Mouse (Mus musculus): ENCODE measurements around the gene B4gat1. TPM values are rescaled to one million over a fixed set of nuclear protein-coding genes. Genes with fewer than 3 reads are reported as not detected.
A peak's percentile ranks its signal among the peaks of the same experiment; 100 is the strongest.

Gene B4gat1
- polyA plus RNA-seq, 1 experiment from 2014 or later, result 47.9 TPM

DNA sequence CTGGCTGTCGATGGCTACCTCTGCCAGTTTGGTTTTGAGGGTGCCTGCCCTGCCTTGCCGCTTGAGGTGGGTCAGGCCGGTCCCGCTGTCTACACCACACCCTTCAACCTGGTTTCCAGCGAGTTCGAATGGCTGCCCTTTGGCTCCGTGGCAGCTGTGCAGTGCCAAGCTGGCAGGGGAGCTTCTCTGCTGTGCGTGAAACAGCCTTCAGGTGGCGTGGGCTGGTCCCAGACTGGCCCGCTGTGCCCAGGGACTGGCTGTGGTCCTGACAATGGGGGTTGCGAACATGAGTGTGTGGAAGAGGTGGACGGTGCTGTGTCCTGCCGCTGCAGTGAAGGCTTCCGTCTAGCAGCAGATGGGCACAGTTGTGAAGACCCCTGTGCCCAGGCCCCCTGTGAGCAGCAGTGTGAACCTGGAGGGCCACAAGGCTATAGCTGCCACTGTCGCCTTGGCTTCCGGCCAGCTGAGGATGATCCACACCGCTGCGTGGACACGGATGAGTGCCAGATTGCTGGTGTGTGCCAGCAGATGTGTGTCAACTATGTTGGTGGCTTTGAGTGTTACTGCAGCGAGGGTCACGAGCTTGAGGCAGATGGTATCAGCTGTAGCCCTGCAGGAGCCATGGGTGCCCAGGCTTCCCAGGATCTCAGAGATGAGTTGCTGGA, 30.1 kb downstream of the B4gat1 start:
- Histone ChIP-seq H3K4me3 (ENCODE audit: low read depth, low read length) (peak overlapping the region; percentile 62), H3K9ac (peak overlapping the region; percentile 76), H3K27ac (ENCODE audit: low read depth) (peak overlapping the region; percentile 95; the same call in 1 of the 2 replicates), H3K36me3 (ENCODE audit: insufficient read depth) (no peaks in the 10 kb centered on the region), H3K9me3 (ENCODE audit: low read depth, low read length) (no peaks in the 10 kb centered on the region), H3K27me3 (ENCODE audit: insufficient read depth, low read length) (peaks cover 32% of the 10 kb centered on the region; the same call in 1 of the 2 replicates), H3K4me1 (ENCODE audit: insufficient read depth) (peaks cover 27% of the 10 kb centered on the region), H3K4me2 (peak overlapping the region; percentile 77)
- ATAC-seq (ENCODE audit: insufficient read depth) (no peak), DNase-seq (peak; percentile 41)
- 22% methylated on average over 21 of the region's 21 CpGs for WGBS
- peak; percentile 33; the same call in 1 of the 2 replicates for TF ChIP-seq CTCF (IDR thresholded peaks at IDR 0.05; ENCODE audit: low read depth)

- Histone ChIP-seq H3K27me3 (ENCODE audit: insufficient read depth, low read length) (peaks cover 32% of the 10 kb centered on the region; the same call in 1 of the 2 replicates), H3K4me1 (ENCODE audit: insufficient read depth) (peaks cover 27% of the 10 kb centered on the region), H3K9me3 (ENCODE audit: low read depth, low read length) (no peaks in the 10 kb centered on the region), H3K36me3 (ENCODE audit: insufficient read depth) (no peaks in the 10 kb centered on the region), H3K4me2 (peak overlapping the region; percentile 77), H3K9ac (peak overlapping the region; percentile 76), H3K4me3 (ENCODE audit: low read depth, low read length) (peak overlapping the region; percentile 62), H3K27ac (ENCODE audit: low read depth) (no peak overlapping the region)
- ATAC-seq (ENCODE audit: insufficient read depth) (no peak), DNase-seq (no peak)
- WGBS, result 71% methylated on average over 5 of the region's 5 CpGs
- no peak for TF ChIP-seq CTCF (IDR thresholded peaks at IDR 0.05; ENCODE audit: low read depth)
Observed at GRCm38 (mm10) chr19:5069486-5069885, 30.9 kb downstream of the B4gat1 start.

DNA sequence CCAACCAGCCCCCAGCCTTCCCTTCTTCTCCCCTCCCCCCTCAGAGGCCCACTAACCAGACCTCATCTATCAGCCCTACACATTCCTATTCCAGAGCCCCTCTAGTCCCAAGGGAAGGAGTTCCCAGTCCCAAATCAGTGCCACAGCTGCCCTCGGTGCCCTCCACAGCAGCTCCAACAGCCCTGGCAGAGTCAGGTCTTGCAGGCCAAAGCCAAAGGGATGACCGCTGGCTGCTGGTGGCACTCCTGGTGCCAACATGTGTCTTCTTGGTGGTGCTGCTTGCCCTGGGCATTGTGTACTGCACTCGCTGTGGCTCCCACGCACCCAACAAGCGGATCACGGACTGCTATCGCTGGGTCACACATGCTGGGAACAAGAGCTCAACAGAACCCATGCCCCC, 31.4 kb downstream of the B4gat1 start:
- 74% methylated on average over 7 of the region's 7 CpGs for WGBS
- Histone ChIP-seq H3K9me3 (ENCODE audit: low read depth, low read length) (no peaks in the 10 kb centered on the region), H3K4me1 (ENCODE audit: insufficient read depth) (peaks cover 24% of the 10 kb centered on the region), H3K4me2 (peak overlapping the region; percentile 77), H3K27me3 (ENCODE audit: insufficient read depth, low read length) (peaks cover 32% of the 10 kb centered on the region; the same call in 1 of the 2 replicates), H3K36me3 (ENCODE audit: insufficient read depth) (no peaks in the 10 kb centered on the region), H3K4me3 (ENCODE audit: low read depth, low read length) (peak overlapping the region; percentile 62), H3K27ac (ENCODE audit: low read depth) (peak overlapping the region; percentile 5; the same call in 1 of the 2 replicates), H3K9ac (peak overlapping the region; percentile 57)
- no peak for DNase-seq
- ATAC-seq (ENCODE audit: insufficient read depth), result no peak
- TF ChIP-seq CTCF (IDR thresholded peaks at IDR 0.05; ENCODE audit: low read depth), result no peak

- DNase-seq, result no peak
- Histone ChIP-seq H3K4me1 (ENCODE audit: insufficient read depth) (peaks cover 18% of the 10 kb centered on the region), H3K4me2 (peak overlapping the region; percentile 77), H3K36me3 (ENCODE audit: insufficient read depth) (no peaks in the 10 kb centered on the region), H3K4me3 (ENCODE audit: low read depth, low read length) (peak overlapping the region; percentile 62), H3K9me3 (ENCODE audit: low read depth, low read length) (no peaks in the 10 kb centered on the region), H3K27me3 (ENCODE audit: insufficient read depth, low read length) (peaks cover 32% of the 10 kb centered on the region; the same call in 1 of the 2 replicates), H3K9ac (peak overlapping the region; percentile 57), H3K27ac (ENCODE audit: low read depth) (peak overlapping the region; percentile 86)
- no peak for ATAC-seq (ENCODE audit: insufficient read depth)
- 5% methylated on average over 11 of the region's 11 CpGs for WGBS
- TF ChIP-seq CTCF (IDR thresholded peaks at IDR 0.05; ENCODE audit: low read depth), result no peak
Observed at GRCm38 (mm10) chr19:5071077-5071476, 32.5 kb downstream of the B4gat1 start.

DNA sequence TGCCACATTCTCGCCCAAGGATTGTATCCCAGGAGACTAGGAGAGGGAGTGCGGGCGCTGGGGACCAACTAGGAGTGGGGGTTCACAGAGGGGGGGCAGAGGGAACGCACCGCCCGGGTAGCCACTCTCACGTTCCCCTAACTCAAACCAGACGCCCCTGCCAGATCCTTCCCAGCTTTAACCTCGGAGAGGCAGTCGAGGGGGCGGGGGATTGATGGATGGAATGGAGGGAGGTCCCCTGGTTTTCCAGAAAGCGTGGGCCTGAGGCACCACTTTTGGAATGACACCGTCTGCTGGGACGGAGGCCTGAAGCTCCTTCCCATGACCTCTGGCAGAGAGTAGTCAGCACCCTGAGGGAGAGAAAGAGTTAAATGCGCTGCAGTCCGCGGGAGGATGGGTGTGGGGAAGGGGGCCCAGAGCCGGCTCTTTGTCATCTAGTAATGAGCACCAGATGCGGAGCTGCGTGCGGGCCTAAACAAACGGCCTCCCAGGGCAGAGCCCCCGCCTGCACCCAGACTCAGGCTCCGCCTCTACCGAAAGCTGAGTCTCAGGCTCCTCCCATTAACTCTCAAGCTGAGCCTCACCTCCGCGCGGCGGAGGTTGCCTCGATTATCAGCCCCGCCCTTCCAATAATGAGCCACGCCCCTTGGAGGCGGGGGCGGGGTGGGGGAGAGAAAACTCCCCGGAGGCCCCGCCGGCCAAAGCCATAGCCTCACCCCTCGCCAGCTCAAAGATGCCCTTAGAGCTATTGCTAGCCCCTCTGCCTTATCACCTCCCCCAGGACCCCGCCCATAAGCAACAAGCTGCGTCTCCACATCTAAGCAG, 33.1 kb downstream of the B4gat1 start:
- peak overlapping the region; percentile 57 for H3K9ac ChIP-seq
- H3K4me1 ChIP-seq (ENCODE audit: insufficient read depth), result peaks cover 16% of the 10 kb centered on the region
- peak; percentile 97 for DNase-seq
- peak; percentile 84 for ATAC-seq (ENCODE audit: insufficient read depth)
- H3K9me3 ChIP-seq (ENCODE audit: low read depth, low read length), result no peaks in the 10 kb centered on the region
- TF ChIP-seq CTCF (IDR thresholded peaks at IDR 0.05; ENCODE audit: low read depth), result no peak
- H3K27ac ChIP-seq (ENCODE audit: low read depth), result peak overlapping the region; percentile 86
- WGBS, result under 1% methylated on average over 40 of the region's 40 CpGs
- peak overlapping the region; percentile 77 for H3K4me2 ChIP-seq
- peaks cover 32% of the 10 kb centered on the region; the same call in 1 of the 2 replicates for H3K27me3 ChIP-seq (ENCODE audit: insufficient read depth, low read length)
- peak overlapping the region; percentile 62 for H3K4me3 ChIP-seq (ENCODE audit: low read depth, low read length)
- H3K36me3 ChIP-seq (ENCODE audit: insufficient read depth), result no peaks in the 10 kb centered on the region

DNA sequence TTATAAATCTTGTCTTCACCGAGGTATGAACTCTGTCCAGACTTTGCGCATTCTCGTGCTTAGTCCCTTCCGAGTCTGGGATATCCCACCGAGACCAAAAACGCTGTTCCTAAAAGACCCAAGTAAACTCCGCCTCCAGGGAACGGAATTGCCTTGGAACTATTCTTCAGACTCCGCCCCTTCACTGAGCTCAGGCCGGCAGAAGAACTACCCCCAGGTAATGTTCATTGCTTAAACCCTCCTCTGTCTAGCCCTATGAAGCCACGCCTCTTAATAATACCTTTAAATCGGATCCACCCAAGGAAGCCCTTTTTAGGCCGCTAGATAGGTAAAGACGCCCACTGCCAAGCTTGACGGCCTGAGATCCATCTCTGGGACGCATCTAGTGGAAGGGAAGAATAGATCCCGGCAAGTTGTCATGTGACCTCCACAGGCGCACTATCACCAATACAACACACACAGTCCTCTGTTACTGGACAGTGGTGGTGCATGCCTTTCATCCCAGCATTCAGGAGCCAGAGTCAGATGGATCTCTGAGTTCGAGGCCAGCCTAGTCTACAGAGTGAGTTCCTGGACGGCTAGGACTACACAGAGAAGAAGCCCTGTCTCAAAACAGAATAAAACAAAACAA, 33.9 kb downstream of the B4gat1 start:
- H3K4me2 ChIP-seq, result peak overlapping the region; percentile 77
- 0 out of 2 replicates have a peak overlapping the region, but pooled peaks have one; percentile 11 for H3K9ac ChIP-seq
- peak; percentile 7 for ATAC-seq (ENCODE audit: insufficient read depth)
- 0 out of 2 replicates have a peak, but pooled peaks have one; percentile 7 for TF ChIP-seq CTCF (IDR thresholded peaks at IDR 0.05; ENCODE audit: low read depth)
- peaks cover 24% of the 10 kb centered on the region; the same call in 1 of the 2 replicates for H3K27me3 ChIP-seq (ENCODE audit: insufficient read depth, low read length)
- H3K4me3 ChIP-seq (ENCODE audit: low read depth, low read length), result peak overlapping the region; percentile 62
- peaks cover 8% of the 10 kb centered on the region; the same call in 1 of the 2 replicates for H3K4me1 ChIP-seq (ENCODE audit: insufficient read depth)
- DNase-seq, result peak; percentile 81
- 2% methylated on average over 20 of the region's 20 CpGs for WGBS
- peak overlapping the region; percentile 86 for H3K27ac ChIP-seq (ENCODE audit: low read depth)
- H3K36me3 ChIP-seq (ENCODE audit: insufficient read depth), result no peaks in the 10 kb centered on the region
- no peaks in the 10 kb centered on the region for H3K9me3 ChIP-seq (ENCODE audit: low read depth, low read length)

All from lung, embryonic 14.5 days (tissue).